Mouse (Mus musculus) layer of hippocampus, adult 9-10 months (tissue): ENCODE measurements around the gene Prss48.

Source experiments
- DNase-seq: peaks from one replicate; pipeline ENCODE4 v3.0.0; 2022; ENCODE audit warnings: low spot score

Gene Prss48

GRCm38 (mm10) chr3:86002423-86002822 is at the start of gene Prss48:
TSS of gene Prss48 (minus strand) at chr3:86002491.
- DNase-seq: no peak

GRCm38 (mm10) chr3:86049041-86049440 is 46.8 kb upstream of the Prss48 start:
- DNase-seq: no peak

GRCm38 (mm10) chr3:86047686-86048408 is 45.6 kb upstream of the Prss48 start:
- DNase-seq: no peak

- DNase-seq: no peak
Observed at GRCm38 (mm10) chr3:86040286-86041201, 38.3 kb upstream of the Prss48 start.

- DNase-seq: no peak
Observed at GRCm38 (mm10) chr3:86038648-86039047, 36.4 kb upstream of the Prss48 start.

DNA sequence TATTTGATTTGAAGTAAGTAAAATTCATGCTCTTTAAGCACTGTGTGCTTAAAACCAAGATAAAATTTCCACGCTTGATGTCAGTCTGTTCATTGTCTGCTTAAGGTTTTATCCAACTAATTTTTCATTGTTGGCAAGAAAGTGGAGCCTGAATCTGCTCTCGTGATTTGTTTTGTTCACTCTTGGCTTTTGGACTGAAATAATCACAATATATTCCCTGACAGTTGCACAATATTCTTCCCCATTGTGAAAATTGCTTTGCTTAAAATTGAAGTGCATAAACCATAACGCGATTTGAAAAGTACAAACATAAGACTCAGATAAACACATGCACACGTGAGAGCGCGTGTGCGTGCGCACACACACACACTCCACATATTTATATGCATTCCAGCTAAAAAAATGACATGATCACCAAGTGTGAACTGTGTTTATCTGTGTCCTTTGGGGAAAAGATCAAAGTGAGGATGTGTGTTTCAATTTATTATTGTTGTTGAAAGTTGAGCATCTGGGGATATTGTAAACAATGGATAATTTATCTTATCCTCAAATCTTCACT is 35.7 kb upstream of the Prss48 start:
- DNase-seq: no peak

DNA sequence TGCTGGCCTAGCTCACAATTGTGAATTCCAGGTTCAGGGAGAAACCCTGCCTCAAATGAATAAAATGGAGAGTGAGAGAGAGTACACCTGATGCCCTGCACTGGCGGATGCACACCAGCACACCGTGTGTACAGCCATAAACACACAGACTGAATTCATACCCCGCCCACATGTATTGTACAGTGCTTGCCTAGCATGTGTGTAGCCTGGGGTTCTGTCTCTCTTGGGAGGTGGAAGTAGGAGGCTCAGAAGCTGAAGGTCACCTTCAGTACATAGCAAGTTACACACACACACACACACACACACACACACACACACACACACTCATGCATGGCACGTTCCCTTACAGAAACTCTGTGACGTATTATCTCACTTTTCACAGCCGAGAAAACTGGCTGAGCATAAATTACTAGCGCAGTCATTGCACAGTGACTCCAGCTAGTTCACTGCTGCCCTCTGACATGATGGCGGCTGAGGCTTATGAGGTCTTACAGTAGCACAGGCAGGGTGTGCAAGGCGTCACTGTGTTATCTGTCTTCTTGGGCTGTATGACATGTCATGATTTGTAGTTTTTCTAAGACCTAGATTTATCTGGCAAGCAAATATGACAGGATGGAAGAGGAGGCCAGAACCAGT is 31.3 kb upstream of the Prss48 start:
- DNase-seq: no peak

DNA sequence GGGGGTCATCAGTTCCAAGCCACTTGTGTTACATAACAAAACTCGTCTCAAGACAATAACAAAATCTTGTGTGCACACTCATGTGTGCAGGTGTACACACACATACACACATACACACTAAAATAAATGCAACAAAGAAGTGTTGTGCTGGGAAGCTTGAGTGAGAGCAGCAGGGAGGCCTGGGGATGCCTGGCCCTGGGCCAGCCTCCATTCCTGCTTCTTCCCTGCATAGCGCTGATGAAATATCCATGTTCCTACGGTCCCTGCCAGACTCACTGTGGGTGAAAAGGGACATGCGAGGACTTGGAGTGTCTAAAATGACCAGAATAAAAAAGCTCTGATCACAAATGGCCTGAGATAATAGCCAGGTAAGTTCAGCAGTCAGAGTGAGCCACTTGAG is 28.3 kb upstream of the Prss48 start:
- no peak for DNase-seq

- no peak for DNase-seq
Observed at GRCm38 (mm10) chr3:86028658-86029375, 26.5 kb upstream of the Prss48 start.

GRCm38 (mm10) chr3:86025341-86026137 is 23.2 kb upstream of the Prss48 start:
- DNase-seq: no peak

DNA sequence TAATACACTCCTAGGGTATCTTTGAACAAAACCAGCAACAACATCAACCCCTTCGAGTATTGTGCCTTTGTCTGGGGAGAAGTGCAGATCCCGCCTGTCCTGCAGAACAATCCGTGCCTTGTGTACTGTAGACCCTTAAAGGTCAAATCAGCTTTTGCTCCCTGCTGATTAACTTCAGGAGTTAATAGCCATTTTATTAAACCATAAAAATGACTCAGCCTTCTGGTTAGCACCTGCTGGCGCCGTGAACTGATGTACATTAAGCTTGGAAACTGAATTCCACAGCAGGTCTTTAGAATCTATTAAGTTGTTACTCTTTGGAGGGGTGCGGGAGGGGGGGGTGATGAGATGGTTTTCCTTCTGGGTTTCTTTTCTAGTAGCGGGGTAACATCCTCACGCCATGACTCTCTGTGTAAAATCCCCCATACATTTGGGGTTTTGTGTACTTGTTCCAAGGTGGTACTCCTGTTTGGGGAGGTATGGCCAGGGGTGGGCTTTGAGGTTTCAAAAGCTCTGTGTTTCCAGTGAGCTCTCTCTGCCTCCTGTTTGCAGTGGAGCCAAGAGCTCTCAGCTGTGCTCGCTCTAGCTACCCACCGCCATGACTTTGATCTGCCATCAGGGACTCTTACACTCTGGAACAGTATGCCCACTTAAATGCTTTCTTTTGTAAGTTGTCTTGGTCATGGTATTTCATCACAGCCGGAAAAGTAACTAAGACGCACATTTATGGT is 21.9 kb upstream of the Prss48 start:
- no peak for DNase-seq

DNA sequence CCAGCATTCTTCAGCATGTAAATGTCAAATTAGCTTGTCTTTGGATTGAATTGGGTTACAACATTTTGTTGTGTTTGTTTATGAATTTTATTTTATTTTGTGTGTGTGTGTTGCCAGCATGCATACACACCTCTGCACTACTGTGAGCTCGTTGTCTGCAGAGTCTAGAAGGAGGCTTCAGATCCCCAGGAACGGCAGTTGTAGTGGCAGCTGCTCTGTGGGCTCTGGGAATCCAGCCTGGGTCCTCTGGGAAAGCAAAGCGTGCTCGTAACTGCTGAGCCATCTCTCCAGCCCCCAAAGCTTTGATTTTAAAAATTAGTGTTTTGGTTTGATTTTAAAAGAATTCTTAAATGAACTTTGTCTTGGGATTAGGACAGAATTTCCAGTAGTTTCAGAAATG is 19.4 kb upstream of the Prss48 start:
- DNase-seq: no peak

- DNase-seq: no peak
Observed at GRCm38 (mm10) chr3:86020921-86021650, 18.8 kb upstream of the Prss48 start.

- DNase-seq: no peak
Observed at GRCm38 (mm10) chr3:86017484-86017883, 15.2 kb upstream of the Prss48 start.

DNA sequence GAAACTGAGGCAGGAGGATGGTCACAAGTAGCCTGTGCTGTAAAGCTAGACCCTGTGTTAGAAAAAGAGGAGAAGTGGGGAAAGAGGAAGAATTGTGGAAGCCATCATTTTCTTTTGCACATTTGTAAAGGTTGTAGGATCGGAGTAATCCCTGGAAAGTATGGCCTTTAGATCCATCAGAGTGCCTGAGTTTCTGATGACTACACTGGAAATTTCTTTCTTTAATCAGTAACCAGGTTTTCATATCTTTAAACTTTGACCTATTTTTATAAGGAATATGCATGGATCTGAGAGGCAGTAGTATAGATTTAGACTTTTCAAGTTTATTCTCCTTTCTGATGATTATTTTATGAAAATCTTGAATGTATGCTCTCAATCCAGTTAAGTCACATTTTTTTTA is 14.7 kb upstream of the Prss48 start:
- no peak for DNase-seq

GRCm38 (mm10) chr3:86013837-86014236 is 11.5 kb upstream of the Prss48 start:
- DNase-seq: no peak

GRCm38 (mm10) chr3:86011833-86012232 is 9.5 kb upstream of the Prss48 start:
- no peak for DNase-seq

DNA sequence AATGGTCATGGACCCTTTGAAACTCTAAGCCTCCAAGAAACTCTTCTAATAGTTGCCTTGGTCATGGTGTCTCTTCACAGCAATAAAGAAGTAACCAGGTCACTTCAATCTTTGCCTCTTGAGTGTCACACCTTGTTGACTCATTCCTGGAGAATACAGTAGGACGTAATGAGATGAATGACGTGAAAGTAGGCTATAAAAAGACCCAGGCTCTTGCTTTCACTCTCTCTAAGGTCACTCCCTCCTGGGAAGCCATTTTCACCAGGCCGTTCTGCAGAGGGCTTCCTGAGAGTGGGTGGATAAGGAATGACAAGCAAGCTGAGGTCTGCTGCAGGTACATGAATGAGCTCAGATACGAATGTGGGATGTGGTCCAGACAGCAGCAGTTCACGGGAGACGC is 9.1 kb upstream of the Prss48 start:
- DNase-seq: no peak

- DNase-seq: no peak
Observed at GRCm38 (mm10) chr3:86010618-86011017, 8.3 kb upstream of the Prss48 start.

- no peak for DNase-seq
Observed at GRCm38 (mm10) chr3:86004751-86005150, 2.5 kb upstream of the Prss48 start.
